Mouse (Mus musculus) E14TG2a.4 (cell line): Measurements from ENCODE around the gene Abca2.

ENCODE experiments used
- H3K27me3 ChIP-seq: 2 replicates; pipeline ENCODE4 v1.6.1; 2014; ENCODE audit warnings: low read length, control low read depth; ENCODE audit not compliant: insufficient read depth
- H3K36me3 ChIP-seq: 2 replicates; pipeline ENCODE4 v1.6.1; 2014; ENCODE audit warnings: low read length, control low read depth; ENCODE audit not compliant: insufficient read depth
- H3K4me1 ChIP-seq: replicated peaks from 2 replicates; pipeline ENCODE4 v1.6.1; 2014; ENCODE audit warnings: low read depth, low read length, control low read depth
- H3K4me3 ChIP-seq: replicated peaks from 2 replicates; pipeline ENCODE4 v1.5.1; 2014; ENCODE audit warnings: mild to moderate bottlenecking, low read length
- H3K9me3 ChIP-seq: 2 replicates; pipeline ENCODE4 v1.6.1; 2014; ENCODE audit warnings: low read length, control low read depth
- CTCF ChIP-seq: conservative IDR thresholded peaks from 2 replicates; pipeline ENCODE4 v1.5.1; 2014; ENCODE audit warnings: low read length
- NANOG ChIP-seq: IDR thresholded peaks from 2 replicates; pipeline ENCODE4 v1.6.1; 2014; ENCODE audit warnings: borderline replicate concordance, low read length, mixed read lengths
- POU5F1 ChIP-seq: IDR thresholded peaks from 2 replicates; pipeline ENCODE4 v1.6.1; 2014; ENCODE audit warnings: low read length, borderline replicate concordance

Abca2 gene

GRCm38 (mm10) chr2:25450853-25451647, 22.5 kb downstream of the Abca2 start:
- Histone ChIP-seq H3K4me3 (no peak overlapping the region), H3K4me1 (peaks cover 18% of the 10 kb centered on the region), H3K9me3 (no peaks in the 10 kb centered on the region), H3K36me3 (no peaks in the 10 kb centered on the region; the same call in 1 of the 2 replicates), H3K27me3 (peaks cover 14% of the 10 kb centered on the region)
- TF ChIP-seq POU5F1 (no peak), CTCF (no peak), NANOG (no peak)

GRCm38 (mm10) chr2:25452951-25453350, 24.4 kb downstream of the Abca2 start:
- Histone ChIP-seq H3K4me3 (no peak overlapping the region), H3K36me3 (no peaks in the 10 kb centered on the region; the same call in 1 of the 2 replicates), H3K27me3 (peaks cover 19% of the 10 kb centered on the region), H3K9me3 (no peaks in the 10 kb centered on the region), H3K4me1 (peaks cover 17% of the 10 kb centered on the region)
- no peak for TF ChIP-seq CTCF

- Histone ChIP-seq H3K9me3 (no peaks in the 10 kb centered on the region), H3K27me3 (peaks cover 33% of the 10 kb centered on the region), H3K4me3 (no peak within 1 kb of the TSS), H3K4me1 (peaks cover 45% of the 10 kb centered on the region), H3K36me3 (no peaks in the 10 kb centered on the region)
- TF ChIP-seq POU5F1 (no peak), NANOG (no peak), CTCF (no peak)
These were observed 27.9 kb downstream of the Abca2 start, which contains the start of gene Clic3 for GRCm38 (mm10) chr2:25456205-25456953. Gene Clic3, plus strand, starts transcription at chr2:25456838.

- Histone ChIP-seq H3K27me3 (peaks cover 33% of the 10 kb centered on the region), H3K4me3 (no peak overlapping the region), H3K4me1 (peaks cover 48% of the 10 kb centered on the region), H3K9me3 (no peaks in the 10 kb centered on the region), H3K36me3 (no peaks in the 10 kb centered on the region)
- no peak for TF ChIP-seq POU5F1
- TF ChIP-seq CTCF, result no peak
- TF ChIP-seq NANOG, result no peak
These were observed 28.8 kb downstream of the Abca2 start for GRCm38 (mm10) chr2:25457022-25457896.

- Histone ChIP-seq H3K4me1 (peaks cover 48% of the 10 kb centered on the region), H3K36me3 (no peaks in the 10 kb centered on the region), H3K27me3 (peaks cover 33% of the 10 kb centered on the region), H3K9me3 (no peaks in the 10 kb centered on the region), H3K4me3 (peak overlapping the region; percentile 39)
- TF ChIP-seq CTCF (no peak), POU5F1 (no peak), NANOG (no peak)
These were observed 30.4 kb downstream of the Abca2 start for GRCm38 (mm10) chr2:25458911-25459310.

- TF ChIP-seq POU5F1 (no peak), CTCF (no peak), NANOG (no peak)
- H3K4me1 ChIP-seq, result peaks cover 48% of the 10 kb centered on the region
- peak overlapping the region; percentile 87 for H3K4me3 ChIP-seq
- H3K27me3 ChIP-seq, result peaks cover 33% of the 10 kb centered on the region
- H3K36me3 ChIP-seq, result no peaks in the 10 kb centered on the region
- H3K9me3 ChIP-seq, result no peaks in the 10 kb centered on the region
These were observed 31.6 kb downstream of the Abca2 start for GRCm38 (mm10) chr2:25460135-25460534.

- Histone ChIP-seq H3K4me3 (peak within 1 kb of the TSS; percentile 87), H3K9me3 (no peaks in the 10 kb centered on the region), H3K36me3 (no peaks in the 10 kb centered on the region), H3K27me3 (peaks cover 30% of the 10 kb centered on the region), H3K4me1 (peaks cover 47% of the 10 kb centered on the region)
- no peak for TF ChIP-seq CTCF
- no peak for TF ChIP-seq POU5F1
- no peak for TF ChIP-seq NANOG
These were observed 32.2 kb downstream of the Abca2 start, which contains the start of gene Paxx for GRCm38 (mm10) chr2:25460551-25461309. Gene Paxx, minus strand, starts transcription at chr2:25461094.
